Mouse (Mus musculus) liver, embryonic 11.5 days (tissue): ENCODE measurements at regions not wholly inside any gene's neighbourhood (a gene's known extent, or its start where the extent isn't known, plus 50 kb on each side); places are given as distances from the start of the nearest gene placed in this dataset.
A peak's percentile ranks its signal among the peaks of the same experiment; 100 is the strongest.

ENCODE experiments used
- ATAC-seq: fragments of 200-750 bp; cut with Nextera tagmentation; replicated peaks from 2 replicates; pipeline ENCODE4 v1.8.0; 2017; ENCODE audit warnings: moderate number of reproducible peaks, mild to moderate bottlenecking, moderate TSS enrichment, moderate library complexity; ENCODE audit not compliant: low FRiP score
- DNase-seq: peaks from one replicate; pipeline ENCODE4 v3.0.0-alpha.2; 2017; ENCODE audit warnings: low spot score
- H3K27ac ChIP-seq: fragments of 300-500 bp; sonication (generic); 2 replicates; pipeline ENCODE4 v1.5.1; 2014; ENCODE audit warnings: mild to moderate bottlenecking, low read depth, low read length, control low read depth
- H3K27me3 ChIP-seq: fragments of 300-500 bp; sonication (generic); replicated peaks from 2 replicates; pipeline ENCODE4 v1.6.1; 2014; ENCODE audit warnings: low read length, mixed read lengths; ENCODE audit not compliant: control insufficient read depth, insufficient read depth
- H3K36me3 ChIP-seq: fragments of 300-500 bp; sonication (generic); 2 replicates; pipeline ENCODE4 v1.6.1; 2014; ENCODE audit warnings: mild to moderate bottlenecking, low read length, moderate library complexity, mixed read lengths; ENCODE audit not compliant: control insufficient read depth, insufficient read depth
- H3K4me1 ChIP-seq: fragments of 300-500 bp; sonication (generic); replicated peaks from 2 replicates; pipeline ENCODE4 v1.6.1; 2014; ENCODE audit warnings: low read length, mixed read lengths; ENCODE audit not compliant: control insufficient read depth, insufficient read depth
- H3K4me2 ChIP-seq: fragments of 300-500 bp; sonication (generic); 2 replicates; pipeline ENCODE4 v1.6.1; 2014; ENCODE audit warnings: mild to moderate bottlenecking, control low read depth, moderate library complexity
- H3K4me3 ChIP-seq: fragments of 300-500 bp; sonication (generic); 2 replicates; pipeline ENCODE4 v1.5.1; 2014; ENCODE audit warnings: low read depth, low read length, control low read depth
- H3K9ac ChIP-seq: fragments of 300-500 bp; sonication (generic); 2 replicates; pipeline ENCODE4 v1.6.1; 2014; ENCODE audit warnings: low read depth, low read length, control low read depth
- H3K9me3 ChIP-seq: fragments of 300-500 bp; sonication (generic); 2 replicates; pipeline ENCODE4 v1.6.1; 2016; ENCODE audit warnings: low read length, inconsistent platforms, mixed read lengths; ENCODE audit not compliant: control insufficient read depth
- WGBS: fragments of 180-500 bp; shearing (Covaris S2); extraction: QIAGEN DNeasy Blood & Tissue Kit; methylation state at CpG from one replicate; pipeline ENCODE4 v1.1.7; 2014; 5-methylcytosine and 5-hydroxymethylcytosine counted together

- no peak for DNase-seq
- no peaks in the 10 kb centered on the region for H3K27me3 ChIP-seq
- ATAC-seq: no peak
- no peak overlapping the region for H3K4me3 ChIP-seq
- no peak overlapping the region for H3K27ac ChIP-seq
- H3K9ac ChIP-seq: no peak overlapping the region
- no peaks in the 10 kb centered on the region for H3K36me3 ChIP-seq
- H3K4me1 ChIP-seq: no peaks in the 10 kb centered on the region
- 36% methylated on average over 19 of the region's 19 CpGs for WGBS
- no peaks in the 10 kb centered on the region; the same call in 1 of the 2 replicates for H3K9me3 ChIP-seq
- peak overlapping the region; percentile 12; the same call in 1 of the 2 replicates for H3K4me2 ChIP-seq
These were observed 499.7 kb upstream of the Adam5 start for GRCm38 (mm10) chr8:25323643-25324420.

GRCm38 (mm10) chr8:25316383-25316782 is 492.2 kb upstream of the Adam5 start:
- Histone ChIP-seq H3K27me3 (no peaks in the 10 kb centered on the region), H3K4me3 (no peak overlapping the region), H3K4me1 (no peaks in the 10 kb centered on the region), H3K4me2 (no peak overlapping the region), H3K36me3 (no peaks in the 10 kb centered on the region), H3K9ac (no peak overlapping the region), H3K9me3 (no peaks in the 10 kb centered on the region; the same call in 1 of the 2 replicates), H3K27ac (no peak overlapping the region)
- WGBS: 78% methylated on average over 4 of the region's 4 CpGs
- ATAC-seq (no peak), DNase-seq (no peak)

- Histone ChIP-seq H3K4me1 (no peaks in the 10 kb centered on the region), H3K4me2 (no peak overlapping the region), H3K27me3 (no peaks in the 10 kb centered on the region), H3K4me3 (no peak overlapping the region), H3K36me3 (no peaks in the 10 kb centered on the region), H3K9me3 (no peaks in the 10 kb centered on the region), H3K27ac (no peak overlapping the region), H3K9ac (no peak overlapping the region)
- WGBS: 58% methylated on average over 12 of the region's 12 CpGs
- ATAC-seq (no peak), DNase-seq (no peak)
These were observed 487.8 kb upstream of the Adam5 start for GRCm38 (mm10) chr8:25311811-25312533.

- H3K27ac ChIP-seq: no peak overlapping the region
- no peak for DNase-seq
- H3K4me2 ChIP-seq: no peak overlapping the region
- 84% methylated on average over 4 of the region's 4 CpGs for WGBS
- no peaks in the 10 kb centered on the region for H3K9me3 ChIP-seq
- H3K9ac ChIP-seq: no peak overlapping the region
- no peak overlapping the region for H3K4me3 ChIP-seq
- no peak for ATAC-seq
- no peaks in the 10 kb centered on the region for H3K36me3 ChIP-seq
- no peaks in the 10 kb centered on the region for H3K27me3 ChIP-seq
- H3K4me1 ChIP-seq: no peaks in the 10 kb centered on the region
These were observed 483.8 kb upstream of the Adam5 start for GRCm38 (mm10) chr8:25307956-25308355.

- Histone ChIP-seq H3K9me3 (no peaks in the 10 kb centered on the region), H3K27ac (no peak overlapping the region), H3K9ac (no peak overlapping the region), H3K27me3 (no peaks in the 10 kb centered on the region), H3K4me3 (no peak overlapping the region), H3K4me2 (no peak overlapping the region), H3K4me1 (no peaks in the 10 kb centered on the region), H3K36me3 (no peaks in the 10 kb centered on the region)
- 78% methylated on average over 11 of the region's 11 CpGs for WGBS
- DNase-seq (no peak), ATAC-seq (no peak)
These were observed 483.3 kb upstream of the Adam5 start for GRCm38 (mm10) chr8:25307511-25307910.

- Histone ChIP-seq H3K4me2 (no peak overlapping the region), H3K4me1 (no peaks in the 10 kb centered on the region), H3K27me3 (no peaks in the 10 kb centered on the region), H3K36me3 (no peaks in the 10 kb centered on the region), H3K9ac (no peak overlapping the region), H3K9me3 (no peaks in the 10 kb centered on the region), H3K4me3 (no peak overlapping the region), H3K27ac (no peak overlapping the region)
- no peak for DNase-seq
- 79% methylated on average over 15 of the region's 15 CpGs for WGBS
- no peak for ATAC-seq
These were observed 482.8 kb upstream of the Adam5 start for GRCm38 (mm10) chr8:25306769-25307491.
